Mouse (Mus musculus) cerebellum, adult 2 months (tissue): ENCODE measurements at regions not wholly inside any gene's neighbourhood (a gene's known extent, or its start where the extent isn't known, plus 50 kb on each side); places are given as distances from the start of the nearest gene placed in this dataset.

Source experiments
- CTCF ChIP-seq: fragments of 200-500 bp; IDR thresholded peaks from 2 replicates; pipeline ENCODE4 v1.5.1; 2011; ENCODE audit warnings: low read depth, mild to moderate bottlenecking, control low read depth, low read length, moderate library complexity, borderline replicate concordance; ENCODE audit not compliant: insufficient read depth
- POLR2A ChIP-seq: fragments of 200-500 bp; IDR thresholded peaks from 2 replicates; pipeline ENCODE4 v1.6.1; 2011; ENCODE audit warnings: low read length, control low read depth, borderline replicate concordance; ENCODE audit not compliant: insufficient read depth

DNA sequence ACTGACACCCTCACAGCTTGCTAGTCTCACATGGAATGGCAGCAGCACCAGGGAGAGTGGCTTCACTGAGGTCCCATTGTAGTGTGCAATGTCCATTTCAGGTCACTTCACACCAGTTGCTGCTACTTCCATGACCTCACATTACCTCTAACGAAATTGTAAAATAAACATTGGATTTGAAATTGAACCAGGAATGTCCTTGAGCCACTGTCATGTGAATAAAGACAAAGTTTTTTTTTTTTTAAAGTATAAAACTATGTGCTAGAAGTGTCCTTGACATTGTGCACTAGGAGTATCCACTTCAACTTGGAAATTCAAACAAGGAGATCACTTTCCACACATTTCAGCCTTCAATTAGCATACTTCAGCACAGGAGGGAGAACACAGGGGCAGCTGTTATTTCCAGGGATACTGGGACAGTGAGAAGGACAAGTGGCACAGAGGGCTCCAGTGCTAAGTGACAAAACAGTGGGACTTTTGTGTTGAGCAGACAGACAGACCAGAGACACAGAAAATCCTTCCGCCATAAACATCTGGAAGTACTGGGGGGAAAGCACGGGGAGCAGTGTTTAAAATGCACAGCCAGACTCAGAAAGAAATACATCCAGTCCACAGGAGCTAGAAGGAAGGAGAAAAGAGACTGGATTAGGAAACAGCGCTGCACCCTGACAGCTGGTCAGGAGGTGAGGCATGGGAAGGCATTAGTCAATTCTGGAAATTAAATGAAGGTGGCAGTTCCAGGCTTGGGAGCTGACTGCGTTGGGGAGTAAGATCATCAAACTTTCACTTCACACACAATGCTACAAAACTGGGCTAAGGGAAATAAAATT lies 49.9 kb upstream of the Prkd1 start:
- no peak for TF ChIP-seq CTCF
- no peak for TF ChIP-seq POLR2A
